Mouse (Mus musculus): Measurements from ENCODE around the gene Mgll.

Mgll gene

GRCm38 (mm10) chr6:88850034-88850433 lies 125.8 kb downstream of the Mgll start:
- WGBS, result 82% methylated on average over 7 of the region's 7 CpGs

- WGBS, result 72% methylated on average over 5 of the region's 5 CpGs
Observed at GRCm38 (mm10) chr6:88854509-88854908, 130.3 kb downstream of the Mgll start.

GRCm38 (mm10) chr6:88855636-88856035 lies 131.4 kb downstream of the Mgll start:
- WGBS, result 27% methylated on average over 5 of the region's 5 CpGs

DNA sequence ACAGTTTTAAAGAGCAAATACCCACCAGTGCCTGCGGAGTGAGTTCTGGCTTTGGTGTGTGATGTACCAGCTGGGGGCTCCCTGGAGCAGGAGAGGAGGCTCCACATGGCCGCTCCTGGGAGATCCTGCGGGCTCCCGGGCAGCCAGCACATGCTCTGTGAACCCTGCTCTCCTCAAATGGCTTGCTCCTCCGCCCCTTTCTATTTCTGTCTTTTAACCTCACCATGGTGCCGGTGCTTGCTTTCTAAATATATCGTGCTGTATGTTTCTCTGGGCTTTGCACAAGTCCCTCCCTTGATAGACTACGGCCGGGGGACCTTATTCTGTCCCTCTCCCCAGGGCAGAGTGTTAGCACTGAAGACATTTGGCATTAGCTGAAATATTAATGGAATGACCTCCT lies 133.0 kb downstream of the Mgll start:
- 32% methylated on average over 9 of the region's 9 CpGs for WGBS

GRCm38 (mm10) chr6:88857830-88858229 lies 133.6 kb downstream of the Mgll start:
- 83% methylated on average over 6 of the region's 6 CpGs for WGBS

DNA sequence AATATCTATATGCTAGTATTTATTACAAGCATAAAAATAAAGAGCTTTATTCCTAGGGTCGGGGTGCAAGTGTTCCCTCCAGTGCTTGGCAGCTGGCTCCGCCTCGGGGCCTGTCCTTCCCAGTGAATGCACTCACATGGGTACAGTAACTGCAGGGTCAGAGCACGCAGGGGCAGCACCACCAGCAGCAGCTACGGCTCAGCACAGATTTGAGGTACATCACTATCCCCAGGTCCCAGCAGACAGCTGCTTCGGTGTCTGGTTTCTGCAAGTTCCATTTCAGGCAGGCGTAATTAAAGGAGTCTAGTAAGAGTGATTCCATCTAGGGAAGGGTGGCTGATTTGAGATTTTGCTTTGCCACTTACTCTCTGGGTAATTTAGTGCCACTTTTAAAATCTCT lies 134.1 kb downstream of the Mgll start:
- WGBS, result 66% methylated on average over 7 of the region's 7 CpGs

DNA sequence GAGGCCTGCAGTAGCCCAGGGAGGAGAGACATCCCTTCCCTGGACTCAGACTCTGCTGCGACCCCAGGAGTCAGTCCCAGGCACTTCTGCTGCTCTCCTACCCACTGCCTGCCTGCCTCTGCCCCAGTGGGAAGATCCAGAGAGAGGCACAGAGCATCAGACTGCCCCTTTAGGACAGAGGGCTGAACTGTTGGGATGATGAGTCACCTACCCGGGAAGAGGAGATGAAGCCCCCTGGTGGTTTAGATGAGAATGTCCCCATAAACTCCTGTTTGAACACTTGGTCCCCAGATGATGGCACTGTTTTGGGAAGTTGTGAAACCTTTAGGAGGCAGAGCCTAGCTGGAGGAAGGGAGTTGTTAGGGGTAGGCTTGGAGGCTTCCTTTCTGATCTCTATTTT lies 136.7 kb downstream of the Mgll start:
- WGBS, result 21% methylated on average over 2 of the region's 2 CpGs

DNA sequence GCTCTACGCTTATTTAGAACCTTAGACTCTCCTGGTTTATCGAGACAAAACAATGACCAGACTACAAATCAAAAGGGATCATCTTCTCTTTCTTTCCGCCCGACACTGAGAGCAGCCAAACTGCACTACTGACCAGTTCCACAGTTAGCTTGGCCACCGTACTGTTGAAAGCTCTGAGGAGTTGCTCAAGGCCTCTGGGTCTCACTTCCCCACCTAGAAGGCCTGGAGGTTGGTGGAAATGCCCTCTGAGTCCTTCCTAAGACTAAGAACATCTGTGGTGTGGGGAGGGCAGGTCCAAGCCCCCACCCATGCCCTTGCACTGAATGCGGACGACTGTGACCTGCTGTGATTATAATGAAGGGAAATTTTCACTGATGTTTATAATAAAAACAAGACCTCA lies 141.5 kb downstream of the Mgll start:
- WGBS, result 79% methylated on average over 7 of the region's 7 CpGs

- WGBS, result 47% methylated on average over 7 of the region's 7 CpGs
Observed at GRCm38 (mm10) chr6:88869459-88869858, 145.2 kb downstream of the Mgll start.

DNA sequence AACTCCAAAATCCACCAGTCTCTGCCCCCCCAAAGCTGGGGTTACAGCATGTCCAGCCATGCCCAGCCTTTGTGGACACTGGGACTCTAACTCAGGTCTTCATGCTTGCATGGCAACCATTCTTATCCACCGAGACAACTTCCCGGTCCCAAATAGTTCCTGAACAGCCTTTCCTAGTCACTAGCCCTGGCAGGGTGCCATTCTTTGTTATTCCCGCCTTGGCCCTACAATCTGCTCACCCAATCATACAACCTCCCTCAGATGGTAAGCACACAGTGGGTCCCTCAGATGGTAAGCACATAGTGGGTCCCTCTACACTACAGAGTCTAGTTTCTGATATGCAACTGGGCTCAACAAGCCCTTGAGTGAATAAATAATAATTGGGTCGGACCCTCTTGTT lies 146.4 kb downstream of the Mgll start:
- 46% methylated on average over 4 of the region's 4 CpGs for WGBS

DNA sequence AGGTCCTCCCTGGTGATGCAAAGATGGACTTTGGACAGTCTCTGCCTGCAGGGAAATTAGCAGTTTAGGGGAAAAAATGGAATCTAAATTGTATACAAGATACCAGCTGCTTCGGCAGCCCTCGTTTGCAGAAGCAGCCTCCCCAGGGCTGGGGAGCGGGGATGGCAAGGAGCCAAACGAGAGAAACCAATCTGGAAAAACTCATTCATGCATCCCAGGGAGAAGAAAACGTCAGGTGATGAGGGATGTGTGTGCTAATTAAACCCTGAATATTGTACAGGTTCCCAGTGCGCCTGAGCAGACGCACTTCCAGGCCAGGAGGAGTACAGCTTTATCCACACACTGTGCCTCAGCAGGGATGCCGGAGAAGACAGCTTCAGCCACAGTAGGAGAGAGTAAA lies 147.3 kb downstream of the Mgll start:
- WGBS, result 25% methylated on average over 8 of the region's 8 CpGs

DNA sequence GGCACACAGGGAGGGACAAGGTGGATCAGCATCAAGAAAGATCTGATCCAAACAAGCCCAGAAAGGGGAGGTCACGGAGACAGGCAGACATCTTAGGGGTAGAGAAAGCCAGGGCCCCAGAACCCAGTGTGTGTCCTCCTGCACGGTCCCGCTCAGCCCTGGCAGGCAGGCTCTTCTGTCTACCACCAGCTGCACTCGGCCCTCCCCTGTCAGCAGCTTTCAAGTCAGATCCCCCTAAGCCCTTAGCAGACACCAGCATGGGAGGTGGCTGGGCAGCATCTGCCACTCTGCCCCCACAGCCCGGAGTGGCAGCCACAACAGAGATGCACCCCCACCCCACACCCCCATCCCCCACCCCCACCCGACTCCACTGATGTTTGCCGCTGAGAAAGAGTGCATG lies 148.6 kb downstream of the Mgll start:
- 29% methylated on average over 7 of the region's 7 CpGs for WGBS

DNA sequence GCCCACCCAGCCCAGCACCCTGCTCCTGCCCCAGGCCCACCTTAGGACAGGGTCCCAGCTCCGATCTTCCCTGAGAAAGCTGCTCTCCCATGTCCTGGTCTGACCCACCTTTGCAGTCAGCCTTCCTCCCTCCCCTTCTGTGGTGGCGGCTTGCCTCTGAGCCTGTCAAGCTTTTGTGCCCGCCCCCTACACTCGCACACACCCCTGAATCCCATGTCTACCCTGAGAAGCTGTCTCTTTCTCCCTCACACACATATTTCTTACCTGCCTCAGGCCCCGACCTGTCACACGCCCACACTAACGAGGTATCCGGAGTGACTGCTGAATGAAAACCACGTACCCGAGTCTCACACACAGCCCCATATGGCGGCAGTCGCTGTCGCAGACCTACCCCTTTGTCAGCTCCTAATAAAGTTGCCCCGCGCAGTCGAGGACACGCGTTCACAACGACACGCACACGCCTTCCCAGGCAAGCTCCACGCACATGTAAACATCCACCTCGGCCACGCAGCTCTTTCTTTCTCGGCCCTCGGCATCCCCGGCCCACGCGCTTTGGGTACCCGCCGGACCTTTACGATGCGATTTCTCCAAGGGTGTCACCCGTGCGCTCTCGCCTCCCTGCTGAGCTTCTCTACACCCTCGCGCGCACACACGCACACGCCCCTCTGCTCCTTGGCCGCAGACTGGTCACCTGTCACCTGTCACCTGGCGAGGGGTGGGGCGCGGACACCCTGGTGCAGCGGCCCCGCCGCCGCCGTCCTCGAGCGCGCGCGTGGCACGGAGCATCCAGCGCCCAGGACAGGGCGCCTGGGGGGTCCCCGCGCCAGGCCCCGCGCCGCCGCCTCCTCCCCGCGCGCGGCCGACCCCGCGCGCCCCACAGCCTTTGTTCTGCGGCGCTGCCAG lies 150.0 kb downstream of the Mgll start:
- 3% methylated on average over 74 of the region's 74 CpGs for WGBS

- 5% methylated on average over 63 of the region's 63 CpGs for WGBS
Observed at GRCm38 (mm10) chr6:88874868-88875508, 150.8 kb downstream of the Mgll start, which contains the start of gene Podxl2. Gene Podxl2 (minus strand): TSS chr6:88875044.

Measured in cerebral cortex, adult 2 months (tissue).